Mouse (Mus musculus) kidney, embryonic 14.5 days (tissue): ENCODE measurements at regions not wholly inside any gene's neighbourhood (a gene's known extent, or its start where the extent isn't known, plus 50 kb on each side); places are given as distances from the start of the nearest gene placed in this dataset.
A peak's percentile ranks its signal among the peaks of the same experiment; 100 is the strongest.

Experiments
- ATAC-seq: fragments of 200-750 bp; cut with Nextera tagmentation; 2 replicates; pipeline ENCODE4 v1.8.0; 2017; ENCODE audit warnings: moderate number of reproducible peaks, mild to moderate bottlenecking, moderate TSS enrichment, moderate library complexity; ENCODE audit not compliant: low FRiP score, low TSS enrichment
- H3K27ac ChIP-seq: fragments of 300-500 bp; sonication (generic); 2 replicates; pipeline ENCODE4 v1.5.1; 2014; ENCODE audit warnings: low read depth, mild to moderate bottlenecking, low read length, moderate library complexity, mixed read lengths
- H3K27me3 ChIP-seq: fragments of 300-500 bp; sonication (generic); 2 replicates; pipeline ENCODE4 v1.6.1; 2014; ENCODE audit warnings: mild to moderate bottlenecking, low read length; ENCODE audit not compliant: control insufficient read depth, insufficient read depth
- H3K36me3 ChIP-seq: fragments of 300-500 bp; sonication (generic); 2 replicates; pipeline ENCODE4 v1.6.1; 2014; ENCODE audit warnings: low read length, mixed read lengths; ENCODE audit not compliant: control insufficient read depth, insufficient read depth
- H3K4me1 ChIP-seq: fragments of 300-500 bp; sonication (generic); 2 replicates; pipeline ENCODE4 v1.6.1; 2014; ENCODE audit warnings: low read length, mixed read lengths; ENCODE audit not compliant: control insufficient read depth, insufficient read depth
- H3K4me2 ChIP-seq: fragments of 300-500 bp; sonication (generic); replicated peaks from 2 replicates; pipeline ENCODE4 v1.6.1; 2014; ENCODE audit warnings: low read depth, mild to moderate bottlenecking, low read length
- H3K4me3 ChIP-seq: fragments of 300-500 bp; sonication (generic); 2 replicates; pipeline ENCODE4 v1.5.1; 2014; ENCODE audit warnings: mild to moderate bottlenecking, low read length
- H3K9ac ChIP-seq: fragments of 300-500 bp; sonication (generic); 2 replicates; pipeline ENCODE4 v1.6.1; 2014; ENCODE audit warnings: low read depth, mild to moderate bottlenecking, low read length, moderate library complexity
- H3K9me3 ChIP-seq: fragments of 300-500 bp; sonication (generic); 2 replicates; pipeline ENCODE4 v1.6.1; 2016; ENCODE audit warnings: low read length; ENCODE audit not compliant: control insufficient read depth
- WGBS: fragments of 180-500 bp; shearing (Covaris S2); extraction: QIAGEN DNeasy Blood & Tissue Kit; methylation state at CpG from one replicate; pipeline ENCODE4 v1.1.7; 2014; 5-methylcytosine and 5-hydroxymethylcytosine counted together

GRCm38 (mm10) chr12:12570563-12571251 lies 308.8 kb downstream of the Fam49a start:
- H3K9ac ChIP-seq, result no peak overlapping the region
- no peaks in the 10 kb centered on the region for H3K9me3 ChIP-seq
- H3K36me3 ChIP-seq, result no peaks in the 10 kb centered on the region
- H3K4me1 ChIP-seq, result no peaks in the 10 kb centered on the region
- H3K4me2 ChIP-seq, result no peak overlapping the region
- no peak overlapping the region for H3K4me3 ChIP-seq
- ATAC-seq, result no peak
- H3K27me3 ChIP-seq, result no peaks in the 10 kb centered on the region
- 95% methylated on average over 7 of the region's 7 CpGs for WGBS
- H3K27ac ChIP-seq, result no peak overlapping the region

DNA sequence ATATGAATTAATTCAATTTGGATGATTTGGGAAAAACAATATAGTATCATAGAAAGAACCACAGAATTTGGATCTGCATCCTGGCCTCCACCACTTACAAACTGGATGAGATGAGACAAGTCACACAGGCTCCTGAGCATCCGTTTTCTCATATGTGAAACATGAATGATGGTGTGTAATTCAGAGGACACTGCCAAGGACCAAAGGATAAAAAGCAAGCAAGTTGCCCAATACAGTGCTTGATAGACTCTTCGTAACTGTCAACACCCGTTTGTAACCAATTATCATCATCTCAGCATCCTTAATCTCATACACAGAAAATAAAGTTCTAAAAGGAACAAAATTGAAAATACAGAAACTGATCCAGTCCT lies 305.8 kb downstream of the Fam49a start:
- H3K4me3 ChIP-seq, result no peak overlapping the region
- no peak overlapping the region for H3K9ac ChIP-seq
- H3K36me3 ChIP-seq, result no peaks in the 10 kb centered on the region
- 92% methylated on average over 3 of the region's 3 CpGs for WGBS
- ATAC-seq, result no peak
- H3K4me2 ChIP-seq, result no peak overlapping the region
- H3K9me3 ChIP-seq, result no peaks in the 10 kb centered on the region
- H3K27me3 ChIP-seq, result no peaks in the 10 kb centered on the region
- H3K4me1 ChIP-seq, result no peaks in the 10 kb centered on the region
- no peak overlapping the region for H3K27ac ChIP-seq

GRCm38 (mm10) chr12:12567058-12567733 lies 305.3 kb downstream of the Fam49a start:
- H3K9ac ChIP-seq, result no peak overlapping the region
- H3K27me3 ChIP-seq, result no peaks in the 10 kb centered on the region
- no peak overlapping the region for H3K4me3 ChIP-seq
- no peak for ATAC-seq
- H3K9me3 ChIP-seq, result no peaks in the 10 kb centered on the region
- no peaks in the 10 kb centered on the region for H3K4me1 ChIP-seq
- H3K4me2 ChIP-seq, result no peak overlapping the region
- 92% methylated on average over 7 of the region's 7 CpGs for WGBS
- H3K36me3 ChIP-seq, result no peaks in the 10 kb centered on the region
- H3K27ac ChIP-seq, result no peak overlapping the region

- H3K4me3 ChIP-seq, result no peak overlapping the region
- no peak overlapping the region for H3K4me2 ChIP-seq
- H3K27ac ChIP-seq, result no peak overlapping the region
- H3K9me3 ChIP-seq, result no peaks in the 10 kb centered on the region
- 94% methylated on average over 1 of the region's 1 CpGs for WGBS
- no peaks in the 10 kb centered on the region for H3K36me3 ChIP-seq
- H3K9ac ChIP-seq, result no peak overlapping the region
- H3K27me3 ChIP-seq, result no peaks in the 10 kb centered on the region
- ATAC-seq, result no peak
- H3K4me1 ChIP-seq, result no peaks in the 10 kb centered on the region
Measured at GRCm38 (mm10) chr12:12562267-12562666, 300.3 kb downstream of the Fam49a start.

DNA sequence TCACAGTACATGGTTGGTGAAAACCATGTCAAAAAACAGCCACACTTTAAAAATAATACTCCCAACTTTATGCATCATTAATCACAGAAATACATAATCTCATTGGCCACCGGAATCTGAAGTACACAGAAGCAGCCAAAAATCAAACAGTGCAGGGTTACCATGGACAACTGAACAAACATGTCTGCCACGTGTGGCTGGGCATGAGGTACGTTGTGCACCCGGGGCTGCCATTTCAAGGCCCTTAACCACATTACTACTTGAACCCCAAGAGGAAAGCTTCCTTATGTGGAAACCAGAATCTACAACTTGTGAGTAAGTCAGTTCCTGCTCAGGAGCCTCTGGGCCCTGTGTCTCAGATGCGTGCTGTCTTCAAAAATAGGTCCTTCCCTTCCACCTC lies 289.9 kb downstream of the Fam49a start:
- H3K27me3 ChIP-seq, result no peaks in the 10 kb centered on the region
- no peak overlapping the region for H3K9ac ChIP-seq
- no peaks in the 10 kb centered on the region for H3K36me3 ChIP-seq
- 62% methylated on average over 5 of the region's 5 CpGs for WGBS
- H3K4me1 ChIP-seq, result no peaks in the 10 kb centered on the region
- H3K4me2 ChIP-seq, result no peak overlapping the region
- H3K4me3 ChIP-seq, result no peak overlapping the region
- ATAC-seq, result peak; percentile 60; the same call in 1 of the 2 replicates
- H3K27ac ChIP-seq, result no peak overlapping the region
- H3K9me3 ChIP-seq, result no peaks in the 10 kb centered on the region

GRCm38 (mm10) chr12:12549649-12550048 lies 287.7 kb downstream of the Fam49a start:
- H3K9me3 ChIP-seq, result no peaks in the 10 kb centered on the region
- H3K27me3 ChIP-seq, result no peaks in the 10 kb centered on the region
- no peak overlapping the region for H3K4me2 ChIP-seq
- no peak overlapping the region for H3K9ac ChIP-seq
- H3K27ac ChIP-seq, result no peak overlapping the region
- ATAC-seq, result no peak
- H3K4me1 ChIP-seq, result no peaks in the 10 kb centered on the region
- H3K4me3 ChIP-seq, result no peak overlapping the region
- whole genome bisulfite sequencing, result 91% methylated on average over 3 of the region's 3 CpGs
- H3K36me3 ChIP-seq, result no peaks in the 10 kb centered on the region

DNA sequence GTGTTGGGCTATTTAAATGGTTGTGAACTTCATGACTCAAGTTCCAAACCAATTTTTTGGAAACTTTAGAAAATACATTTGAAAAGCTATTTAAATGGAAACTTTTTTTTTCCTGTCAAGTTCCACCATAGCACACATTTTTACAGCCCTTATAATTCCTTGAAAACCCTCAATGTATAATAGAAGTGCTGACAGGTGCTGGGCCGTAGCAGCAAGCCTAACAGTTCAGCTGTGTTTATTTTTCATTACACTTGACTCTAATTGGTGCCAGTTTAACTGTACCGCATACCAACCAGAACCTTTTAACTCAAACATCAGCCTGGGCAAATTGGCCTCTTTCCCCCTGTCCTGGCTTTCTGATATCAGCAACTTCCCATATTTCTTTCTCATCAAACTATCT lies 286.7 kb downstream of the Fam49a start:
- no peaks in the 10 kb centered on the region for H3K36me3 ChIP-seq
- no peaks in the 10 kb centered on the region for H3K9me3 ChIP-seq
- H3K4me2 ChIP-seq, result no peak overlapping the region
- no peak overlapping the region for H3K27ac ChIP-seq
- ATAC-seq, result no peak
- H3K9ac ChIP-seq, result no peak overlapping the region
- no peaks in the 10 kb centered on the region for H3K4me1 ChIP-seq
- H3K4me3 ChIP-seq, result no peak overlapping the region
- no peaks in the 10 kb centered on the region for H3K27me3 ChIP-seq
- WGBS, result 52% methylated on average over 2 of the region's 2 CpGs

DNA sequence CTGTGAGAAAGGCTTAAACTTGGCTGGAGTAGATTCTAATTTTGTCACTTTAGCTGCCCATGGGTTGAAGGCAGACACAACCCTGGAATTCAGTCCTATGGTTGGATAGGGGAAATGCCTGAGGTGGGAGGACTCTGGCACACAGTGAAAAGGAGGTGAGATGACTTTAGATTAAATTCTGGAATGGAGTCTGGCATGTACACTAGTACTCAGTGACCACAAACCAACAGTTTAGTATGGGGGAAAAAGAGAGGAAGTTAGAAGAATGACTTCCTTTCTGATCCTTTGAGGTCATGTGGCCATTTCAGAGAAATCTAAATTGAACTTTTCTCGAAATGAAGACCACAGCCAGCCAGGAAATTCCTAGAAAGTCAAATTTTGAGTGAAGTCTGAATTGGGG lies 285.5 kb downstream of the Fam49a start:
- no peak overlapping the region for H3K4me3 ChIP-seq
- H3K4me1 ChIP-seq, result no peaks in the 10 kb centered on the region
- no peaks in the 10 kb centered on the region for H3K36me3 ChIP-seq
- H3K9me3 ChIP-seq, result no peaks in the 10 kb centered on the region
- no peak overlapping the region for H3K4me2 ChIP-seq
- no peak for ATAC-seq
- no peak overlapping the region for H3K9ac ChIP-seq
- WGBS, result 63% methylated on average over 1 of the region's 1 CpGs
- no peaks in the 10 kb centered on the region for H3K27me3 ChIP-seq
- no peak overlapping the region for H3K27ac ChIP-seq

DNA sequence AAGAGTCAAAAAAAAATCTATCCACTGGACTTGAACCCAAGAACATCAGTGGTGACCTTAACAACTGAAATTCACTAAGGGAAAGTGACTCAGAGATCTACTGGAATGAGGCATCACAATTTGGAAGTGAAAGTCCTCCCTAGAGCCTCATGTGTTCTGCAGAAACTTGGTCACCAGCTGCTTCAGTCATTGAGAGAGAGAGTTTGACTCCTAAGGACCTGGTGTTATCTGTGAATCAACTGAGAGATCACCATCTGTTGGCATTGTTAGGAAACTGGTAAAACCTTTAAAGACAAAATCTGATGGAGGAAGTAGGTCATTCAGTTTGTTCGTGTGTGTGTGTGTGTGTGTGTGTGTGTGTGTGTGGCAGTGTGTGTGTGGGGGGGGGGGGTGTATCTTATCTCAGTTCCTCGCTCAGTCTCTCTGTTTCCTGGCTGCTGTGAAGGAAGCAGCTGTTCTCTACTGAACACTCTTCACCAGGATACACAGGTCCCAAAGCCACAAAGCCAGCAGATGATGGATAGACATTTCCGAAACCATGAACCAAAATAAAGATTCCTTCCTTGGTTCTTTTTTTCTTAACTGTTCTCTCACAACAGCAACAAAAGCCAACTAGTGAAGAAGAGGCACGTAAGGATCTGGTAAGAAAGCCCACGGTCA lies 284.6 kb downstream of the Fam49a start:
- 85% methylated on average over 5 of the region's 5 CpGs for WGBS
- no peaks in the 10 kb centered on the region for H3K9me3 ChIP-seq
- H3K36me3 ChIP-seq, result no peaks in the 10 kb centered on the region
- no peak overlapping the region for H3K4me3 ChIP-seq
- H3K27ac ChIP-seq, result no peak overlapping the region
- H3K4me1 ChIP-seq, result no peaks in the 10 kb centered on the region
- no peak overlapping the region for H3K4me2 ChIP-seq
- H3K9ac ChIP-seq, result no peak overlapping the region
- ATAC-seq, result no peak
- no peaks in the 10 kb centered on the region for H3K27me3 ChIP-seq
